Mouse (Mus musculus): ENCODE results near the gene Tmtc4.

DNA sequence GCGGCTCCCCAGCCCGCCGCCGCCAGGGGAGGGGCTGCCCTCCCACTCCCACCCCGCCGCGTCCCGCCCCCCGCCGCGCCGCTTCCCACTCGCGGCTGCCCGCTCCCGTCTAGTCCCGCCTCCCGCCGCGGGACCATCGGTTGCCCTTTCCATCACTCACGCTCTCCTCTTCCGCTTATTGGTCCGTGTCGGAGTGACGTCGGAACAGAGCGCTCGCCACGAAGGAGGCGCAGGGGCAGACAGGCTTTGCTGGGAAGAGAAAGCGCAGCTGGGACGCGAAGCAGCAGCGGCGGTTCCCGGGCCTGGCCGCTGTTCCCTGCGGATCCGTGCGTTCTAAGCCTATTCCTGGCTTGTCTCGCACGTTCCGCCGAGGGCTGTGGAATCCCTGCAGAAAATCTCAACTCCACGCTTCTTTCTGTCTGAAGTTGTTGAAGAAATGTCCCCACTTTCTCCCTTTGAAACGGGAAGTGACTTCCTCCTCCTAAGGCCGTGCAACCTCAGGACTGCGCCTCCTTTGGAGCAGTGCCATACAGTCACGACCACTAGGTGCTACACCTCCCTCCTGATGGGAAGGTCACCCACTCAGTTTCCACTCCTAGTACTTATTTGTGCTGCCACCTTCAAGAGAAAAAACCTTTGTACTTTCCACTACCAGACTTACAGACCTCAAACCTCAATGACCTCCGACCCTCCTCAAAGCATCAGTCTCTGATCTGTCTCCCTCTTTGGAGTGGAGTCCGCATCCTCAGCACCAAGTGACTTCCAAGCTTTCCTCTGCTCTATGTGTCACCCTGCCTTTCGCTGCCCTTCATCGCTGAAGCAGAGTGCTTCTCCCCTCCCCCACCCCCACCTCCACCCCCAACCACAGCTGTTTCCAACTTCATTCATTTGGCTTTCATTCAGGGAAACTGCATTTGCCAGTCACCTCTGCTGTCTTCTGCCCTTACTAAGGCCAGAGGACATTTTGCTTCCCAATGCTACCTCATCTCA, at the start of gene Tmtc4:
- no peak for TF ChIP-seq CTCF (IDR thresholded peaks at IDR 0.05; ENCODE audit: extremely low read depth, insufficient read depth, insufficient read length, insufficient replicate concordance)
- peak; percentile 82 for TF ChIP-seq POLR2A (IDR thresholded peaks at IDR 0.05; ENCODE audit: low read depth, low read length)
